Mouse (Mus musculus) neural tube, embryonic 15.5 days (tissue): Measurements from ENCODE around the gene Acpp. TPM values are rescaled to one million over a fixed set of nuclear protein-coding genes. Genes with fewer than 3 reads are reported as not detected.

ENCODE experiments used
- ATAC-seq: fragments of 200-750 bp; cut with Nextera tagmentation; 2 replicates; pipeline ENCODE4 v1.8.0; 2017; ENCODE audit warnings: mild to moderate bottlenecking, moderate TSS enrichment, moderate library complexity; ENCODE audit not compliant: low FRiP score
- H3K27ac ChIP-seq: fragments of 300-500 bp; sonication (generic); replicated peaks from 2 replicates; pipeline ENCODE4 v1.5.1; 2015; ENCODE audit warnings: mild to moderate bottlenecking, inconsistent platforms
- H3K27me3 ChIP-seq: fragments of 300-500 bp; sonication (generic); replicated peaks from 2 replicates; pipeline ENCODE4 v1.6.1; 2015; ENCODE audit warnings: inconsistent platforms
- H3K36me3 ChIP-seq: fragments of 300-500 bp; sonication (generic); 2 replicates; pipeline ENCODE4 v1.6.1; 2015; ENCODE audit warnings: inconsistent platforms
- H3K4me1 ChIP-seq: fragments of 300-500 bp; sonication (generic); 2 replicates; pipeline ENCODE4 v1.6.1; 2015; ENCODE audit warnings: inconsistent platforms
- H3K4me2 ChIP-seq: fragments of 300-500 bp; sonication (generic); 2 replicates; pipeline ENCODE4 v1.6.1; 2015; ENCODE audit warnings: inconsistent platforms, mild to moderate bottlenecking, moderate library complexity
- H3K4me3 ChIP-seq: fragments of 300-500 bp; sonication (generic); replicated peaks from 2 replicates; pipeline ENCODE4 v1.5.1; 2015; ENCODE audit warnings: mild to moderate bottlenecking, inconsistent platforms
- H3K9ac ChIP-seq: fragments of 300-500 bp; sonication (generic); replicated peaks from 2 replicates; pipeline ENCODE4 v1.6.1; 2015; ENCODE audit warnings: mild to moderate bottlenecking, inconsistent platforms
- H3K9me3 ChIP-seq: fragments of 300-500 bp; sonication (generic); replicated peaks from 2 replicates; pipeline ENCODE4 v1.6.1; 2016; ENCODE audit warnings: inconsistent platforms
- whole genome bisulfite sequencing: fragments of 180-500 bp; shearing (Covaris S2); methylation state at CpG from one replicate; pipeline ENCODE4 v1.1.7; 2015; ENCODE audit warnings: mixed read lengths; 5-methylcytosine and 5-hydroxymethylcytosine counted together
- polyA plus RNA-seq: library from polyadenylated mRNA; unstranded; fragments of >200 nt; fragmentation: Nextera tagmentation; extraction: Ambion mirVana; gene quantifications from 2 replicates; pipeline ENCODE4 v1.2.1, GENCODE M21; 2015

Gene Acpp
- polyA plus RNA-seq, 1 experiment from 2014 or later = 0.97 TPM

DNA sequence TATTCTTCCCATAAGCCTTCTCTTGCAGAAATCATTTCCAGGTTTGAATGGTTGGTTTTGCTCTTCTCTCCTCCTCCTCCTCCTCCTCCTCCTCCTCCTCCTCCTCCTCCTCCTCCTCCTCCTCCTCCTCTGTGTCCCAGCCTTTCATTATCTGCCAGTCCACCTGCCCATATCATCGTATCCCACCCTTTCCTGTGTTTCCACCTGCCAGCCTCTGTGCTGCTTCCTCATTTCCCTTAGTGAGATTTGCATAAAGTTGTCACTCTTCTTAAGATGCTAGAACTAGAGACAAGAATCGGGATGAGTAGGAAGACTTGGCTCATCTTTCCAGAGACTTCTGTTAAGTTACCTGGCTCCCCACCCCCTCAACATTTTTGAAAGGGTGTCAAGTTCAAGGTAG is 73.0 kb downstream of the Acpp start:
- Histone ChIP-seq H3K36me3 (no peaks in the 10 kb centered on the region), H3K9me3 (no peaks in the 10 kb centered on the region), H3K9ac (no peak overlapping the region), H3K27me3 (0 out of 2 replicates have a peak, but pooled peaks cover 3% of the 10 kb centered on the region), H3K4me3 (no peak overlapping the region), H3K4me1 (peaks cover 26% of the 10 kb centered on the region), H3K4me2 (no peak overlapping the region), H3K27ac (no peak overlapping the region)
- WGBS = 86% methylated on average over 2 of the region's 2 CpGs
- ATAC-seq = no peak

- peaks cover 30% of the 10 kb centered on the region for H3K4me1 ChIP-seq
- peak within 1 kb of the TSS; percentile 87 for H3K9ac ChIP-seq
- under 1% methylated on average over 55 of the region's 60 CpGs for WGBS
- no peaks in the 10 kb centered on the region for H3K36me3 ChIP-seq
- H3K27ac ChIP-seq = peak within 1 kb of the TSS; percentile 89
- peak within 1 kb of the TSS; percentile 97 for H3K4me3 ChIP-seq
- peak; percentile 98 for ATAC-seq
- 0 out of 2 replicates have a peak, but pooled peaks cover 3% of the 10 kb centered on the region for H3K27me3 ChIP-seq
- peak within 1 kb of the TSS; percentile 87 for H3K4me2 ChIP-seq
- no peaks in the 10 kb centered on the region for H3K9me3 ChIP-seq
Measured at GRCm38 (mm10) chr9:104262823-104263352, 74.7 kb downstream of the Acpp start, which contains the start of gene Dnajc13. Gene Dnajc13, minus strand, starts transcription at chr9:104262930.

DNA sequence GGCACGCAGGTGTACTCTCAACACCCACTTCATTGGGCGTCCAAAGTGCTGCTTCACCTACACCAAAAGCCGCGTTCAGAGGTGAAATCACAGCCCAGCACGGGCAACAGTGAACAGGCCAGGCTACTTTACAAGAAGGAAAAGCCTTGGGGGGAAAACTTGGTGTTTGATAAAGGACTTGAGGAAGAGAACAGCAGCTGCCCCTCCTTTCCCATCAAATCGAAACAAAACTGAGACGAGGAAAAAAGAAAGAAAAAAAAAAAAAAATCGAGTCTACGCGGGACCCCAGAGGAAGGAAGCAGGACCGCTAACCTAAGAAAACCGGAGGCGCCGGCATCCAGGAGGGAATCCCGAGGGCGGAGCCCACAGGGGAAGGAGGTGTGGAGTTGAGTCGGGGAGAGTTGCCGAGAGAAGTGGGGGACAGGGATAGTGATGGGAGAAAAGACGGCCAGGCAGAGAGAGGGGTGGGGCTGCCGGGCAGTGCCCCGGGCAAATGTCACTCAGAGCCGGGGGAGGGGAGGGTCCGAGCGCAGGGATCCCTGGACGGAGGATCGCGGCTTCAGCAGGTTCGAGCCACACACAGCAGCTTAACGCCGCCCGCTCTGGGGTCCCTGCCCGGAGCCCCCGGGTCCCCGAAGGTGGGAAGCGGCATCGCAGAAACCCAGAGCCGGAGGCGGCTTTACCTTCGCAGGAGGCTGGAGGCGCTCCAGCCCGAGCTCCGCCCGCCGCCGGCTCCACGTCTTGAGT is 75.4 kb downstream of the Acpp start:
- Histone ChIP-seq H3K9me3 (no peaks in the 10 kb centered on the region), H3K4me1 (peaks cover 37% of the 10 kb centered on the region), H3K9ac (peak overlapping the region; percentile 87), H3K27me3 (0 out of 2 replicates have a peak, but pooled peaks cover 3% of the 10 kb centered on the region), H3K4me2 (peak overlapping the region; percentile 87), H3K4me3 (peak overlapping the region; percentile 97), H3K27ac (peak overlapping the region; percentile 89), H3K36me3 (no peaks in the 10 kb centered on the region)
- peak; percentile 63 for ATAC-seq
- under 1% methylated on average over 45 of the region's 46 CpGs for WGBS

- Histone ChIP-seq H3K36me3 (no peaks in the 10 kb centered on the region), H3K27ac (no peak overlapping the region), H3K27me3 (0 out of 2 replicates have a peak, but pooled peaks cover 3% of the 10 kb centered on the region), H3K4me1 (peaks cover 38% of the 10 kb centered on the region), H3K9me3 (no peaks in the 10 kb centered on the region), H3K9ac (no peak overlapping the region), H3K4me3 (no peak overlapping the region), H3K4me2 (peak overlapping the region; percentile 87)
- WGBS = 22% methylated on average over 4 of the region's 4 CpGs
- ATAC-seq = no peak
Measured at GRCm38 (mm10) chr9:104260306-104260705, 77.2 kb downstream of the Acpp start.

DNA sequence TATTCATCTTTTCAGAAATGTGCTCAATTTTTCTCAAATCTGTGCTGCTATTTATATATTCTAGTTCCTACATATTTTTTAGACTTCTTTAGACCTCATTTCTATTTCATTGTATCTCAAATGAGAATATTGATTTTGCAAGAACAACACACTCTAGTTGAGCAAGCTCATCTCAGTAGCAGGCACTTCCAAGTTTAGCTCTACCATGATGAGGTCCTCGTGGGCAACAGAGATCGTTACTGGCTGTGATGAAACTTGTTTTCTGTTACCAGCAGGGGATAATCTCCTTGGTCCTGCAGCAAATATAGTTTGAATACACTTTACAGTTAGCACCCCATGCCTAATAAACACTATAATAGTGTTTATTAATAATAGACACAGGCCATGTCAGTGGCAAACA is 81.5 kb downstream of the Acpp start:
- no peak overlapping the region for H3K9ac ChIP-seq
- no peak for ATAC-seq
- no peaks in the 10 kb centered on the region for H3K27me3 ChIP-seq
- H3K27ac ChIP-seq = no peak overlapping the region
- H3K4me2 ChIP-seq = no peak overlapping the region
- peaks cover 32% of the 10 kb centered on the region for H3K4me1 ChIP-seq
- no peaks in the 10 kb centered on the region for H3K9me3 ChIP-seq
- H3K36me3 ChIP-seq = no peaks in the 10 kb centered on the region
- 75% methylated on average over 2 of the region's 2 CpGs for WGBS
- H3K4me3 ChIP-seq = no peak overlapping the region

GRCm38 (mm10) chr9:104254408-104255180 is 83.0 kb downstream of the Acpp start:
- Histone ChIP-seq H3K36me3 (no peaks in the 10 kb centered on the region), H3K27ac (no peak overlapping the region), H3K27me3 (no peaks in the 10 kb centered on the region), H3K4me3 (no peak overlapping the region), H3K9me3 (no peaks in the 10 kb centered on the region), H3K4me2 (no peak overlapping the region), H3K4me1 (peaks cover 19% of the 10 kb centered on the region), H3K9ac (no peak overlapping the region)
- WGBS = 55% methylated on average over 9 of the region's 9 CpGs
- ATAC-seq = no peak

DNA sequence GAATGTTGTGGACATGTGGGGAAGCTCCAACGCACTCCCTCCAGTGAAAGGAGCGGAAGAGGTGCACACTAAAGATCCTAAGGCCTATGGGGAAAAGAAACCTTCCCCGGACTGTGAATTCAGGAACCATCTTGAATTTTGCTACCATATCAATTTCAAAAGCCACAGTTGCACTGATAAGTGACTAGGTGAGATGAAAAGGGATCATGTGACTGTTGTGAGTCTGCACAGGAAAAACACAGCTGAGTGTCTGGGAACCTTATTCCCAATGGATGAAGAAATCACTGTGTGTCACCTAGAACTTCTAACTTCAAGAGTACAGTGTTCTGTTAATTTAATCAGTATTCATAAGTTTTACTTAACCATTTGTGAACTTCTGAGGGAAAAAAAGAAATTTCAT is 84.9 kb downstream of the Acpp start:
- Histone ChIP-seq H3K36me3 (no peaks in the 10 kb centered on the region), H3K27me3 (no peaks in the 10 kb centered on the region), H3K9ac (no peak overlapping the region), H3K4me3 (no peak overlapping the region), H3K9me3 (no peaks in the 10 kb centered on the region), H3K4me2 (no peak overlapping the region), H3K27ac (no peak overlapping the region), H3K4me1 (peaks cover 18% of the 10 kb centered on the region)
- WGBS = 97% methylated on average over 3 of the region's 3 CpGs
- no peak for ATAC-seq

DNA sequence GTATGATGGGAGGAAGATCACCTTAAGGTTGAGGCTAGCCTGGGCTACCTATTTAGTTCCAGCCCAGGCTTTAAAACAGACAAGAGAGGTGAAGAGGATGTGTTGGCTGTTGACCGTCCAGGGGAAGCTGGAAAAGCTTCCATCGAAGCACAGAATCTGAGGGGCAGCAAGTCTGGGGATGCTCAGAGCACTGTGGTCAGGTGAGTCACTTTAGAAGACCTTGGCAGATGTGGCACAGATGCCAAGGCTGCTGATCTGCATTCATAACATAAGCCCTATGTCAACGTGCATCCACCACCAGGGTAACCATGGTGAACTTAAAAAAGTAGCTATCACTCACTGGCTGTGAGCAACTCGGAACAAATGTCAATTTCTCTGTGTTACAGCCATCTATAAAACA is 85.9 kb downstream of the Acpp start:
- Histone ChIP-seq H3K4me3 (no peak overlapping the region), H3K4me1 (peaks cover 13% of the 10 kb centered on the region), H3K9ac (no peak overlapping the region), H3K36me3 (no peaks in the 10 kb centered on the region), H3K27me3 (no peaks in the 10 kb centered on the region), H3K27ac (no peak overlapping the region), H3K4me2 (no peak overlapping the region), H3K9me3 (no peaks in the 10 kb centered on the region)
- ATAC-seq = no peak
- 79% methylated on average over 4 of the region's 4 CpGs for WGBS

DNA sequence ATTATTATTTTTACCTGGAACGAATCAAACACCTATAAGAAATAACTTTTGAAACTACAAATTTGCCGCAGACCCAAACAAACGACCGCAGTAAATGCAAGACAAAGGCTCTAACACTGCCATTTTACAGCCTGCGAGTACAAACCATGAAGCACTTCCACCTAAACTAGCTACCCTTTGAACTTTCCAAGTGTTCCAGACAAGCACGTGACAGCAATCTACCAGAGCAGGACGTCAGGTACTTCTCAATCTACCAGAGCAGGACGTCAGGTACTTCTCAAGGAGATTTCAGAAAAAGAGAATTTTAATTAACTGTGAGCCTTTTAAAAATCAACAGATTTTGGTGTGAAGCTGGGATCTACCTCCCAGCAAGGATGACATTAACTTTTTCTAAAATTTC is 86.4 kb downstream of the Acpp start:
- H3K27ac ChIP-seq = no peak overlapping the region
- 44% methylated on average over 8 of the region's 8 CpGs for WGBS
- H3K9ac ChIP-seq = no peak overlapping the region
- no peak overlapping the region for H3K4me3 ChIP-seq
- no peaks in the 10 kb centered on the region for H3K9me3 ChIP-seq
- no peak overlapping the region for H3K4me2 ChIP-seq
- H3K36me3 ChIP-seq = peaks cover under 1% of the 10 kb centered on the region; the same call in 1 of the 2 replicates
- no peak for ATAC-seq
- peaks cover 13% of the 10 kb centered on the region for H3K4me1 ChIP-seq
- no peaks in the 10 kb centered on the region for H3K27me3 ChIP-seq

- ATAC-seq = no peak
- Histone ChIP-seq H3K27me3 (no peaks in the 10 kb centered on the region), H3K4me2 (no peak overlapping the region), H3K9me3 (no peaks in the 10 kb centered on the region), H3K9ac (no peak overlapping the region), H3K36me3 (peaks cover 9% of the 10 kb centered on the region), H3K4me3 (no peak overlapping the region), H3K27ac (no peak overlapping the region), H3K4me1 (0 out of 2 replicates have a peak, but pooled peaks cover 6% of the 10 kb centered on the region)
- WGBS = 62% methylated on average over 6 of the region's 6 CpGs
Measured at GRCm38 (mm10) chr9:104247307-104247987, 90.1 kb downstream of the Acpp start.

- Histone ChIP-seq H3K27ac (no peak overlapping the region), H3K27me3 (no peaks in the 10 kb centered on the region), H3K4me1 (0 out of 2 replicates have a peak, but pooled peaks cover 6% of the 10 kb centered on the region), H3K36me3 (peaks cover 11% of the 10 kb centered on the region), H3K4me3 (no peak overlapping the region), H3K9me3 (no peaks in the 10 kb centered on the region), H3K4me2 (no peak overlapping the region), H3K9ac (no peak overlapping the region)
- ATAC-seq = no peak
- 78% methylated on average over 9 of the region's 9 CpGs for WGBS
Measured at GRCm38 (mm10) chr9:104243799-104244466, 93.6 kb downstream of the Acpp start.
